Mouse (Mus musculus) megakaryocyte-erythroid progenitor cell, adult 5 weeks (primary cell): ENCODE data around the gene Wap. TPM values are rescaled to one million over a fixed set of nuclear protein-coding genes. Genes with fewer than 3 reads are reported as not detected.

ENCODE experiments used
- polyA plus RNA-seq: library from polyadenylated mRNA; stranded (reverse); fragments of >175 nt; gene quantifications from 2 replicates; pipeline ENCODE4 v1.2.3, GENCODE M21; 2012

Wap gene
- not detected in 2 replicates for polyA plus RNA-seq

GRCm38 (mm10) chr11:6638537-6638936 is at the start of gene Wap:
Gene Wap (minus strand): TSS chr11:6638637.

DNA sequence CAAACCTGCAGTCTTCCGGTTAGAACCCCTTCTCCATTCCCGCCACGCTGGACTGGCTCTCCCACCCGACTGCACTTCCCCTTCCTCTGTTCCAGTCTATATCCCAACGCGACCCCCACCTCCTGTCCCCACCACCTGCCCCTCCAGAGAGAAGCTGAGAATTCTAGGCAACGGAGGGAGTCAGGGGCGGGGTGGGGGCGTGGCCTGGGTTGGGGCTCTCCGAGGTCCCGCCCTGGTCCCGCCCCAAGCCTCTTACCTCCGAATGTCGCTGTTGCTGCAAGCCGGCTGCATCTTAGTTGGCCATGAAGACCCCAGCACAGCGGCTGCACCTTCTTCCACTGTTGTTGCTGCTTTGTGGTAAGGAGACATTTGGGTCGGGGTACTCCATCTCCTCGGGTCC is 19.8 kb upstream of the Wap start, which contains the start of gene Ramp3:
Gene Ramp3 (plus strand): TSS at position 251 of the 400 bp plus-strand sequence.

GRCm38 (mm10) chr11:6625478-6626387 is 12.7 kb downstream of the Wap start, which contains the start of gene Tbrg4:
Gene Tbrg4 (minus strand): TSS chr11:6626067.

GRCm38 (mm10) chr11:6605491-6606399 is 32.7 kb downstream of the Wap start, which contains the start of gene Nacad:
Gene Nacad (minus strand): TSS chr11:6606053.

Other genes starting within 250 kb of the Wap start
- gene Zmiz2, start 249.6 kb downstream of the Wap start, polyA plus RNA-seq: 302 and 343 TPM in 2 replicates
- gene Ppia, start 223.2 kb downstream of the Wap start, polyA plus RNA-seq: 175 and 192 TPM in 2 replicates
- 154 and 173 TPM in 2 replicates for gene H2afv, start 194.2 kb downstream of the Wap start, polyA plus RNA-seq
- gene Purb, start 162.7 kb downstream of the Wap start, polyA plus RNA-seq: 11.1 and 14.7 TPM in 2 replicates
- gene Myo1g, start 117.7 kb downstream of the Wap start, polyA plus RNA-seq: 60.0 and 82.0 TPM in 2 replicates
- gene Ccm2, start 91.8 kb downstream of the Wap start, polyA plus RNA-seq: 29.7 and 31.9 TPM in 2 replicates
- gene Nacad, start 32.6 kb downstream of the Wap start, polyA plus RNA-seq: 0.20 and 0.30 TPM in 2 replicates
- gene Tbrg4, start 12.6 kb downstream of the Wap start, polyA plus RNA-seq: 240 and 252 TPM in 2 replicates
- gene Ramp3, start 19.9 kb upstream of the Wap start, polyA plus RNA-seq: 0.75 and 0.88 TPM in 2 replicates
- not detected in 2 replicates for gene Gm11983, start 199.0 kb upstream of the Wap start, polyA plus RNA-seq